Mouse (Mus musculus) MN1 (cell line): ENCODE measurements around the gene Psmc3.
"Not testable (repeated sequence)": the region's sequence is repeated elsewhere in the genome, so short reads cannot be mapped to it uniquely, and the experiment has no call there.

Experiments used
- DNase-seq: peaks from one replicate; pipeline ENCODE4 v3.0.0-alpha.2; 2016; ENCODE audit warnings: low spot score

Psmc3 gene

GRCm38 (mm10) chr2:91053934-91054382 is at the start of gene Psmc3:
Gene Psmc3, plus strand, starts transcription at chr2:91054009.
- DNase-seq: peak; percentile 94

DNA sequence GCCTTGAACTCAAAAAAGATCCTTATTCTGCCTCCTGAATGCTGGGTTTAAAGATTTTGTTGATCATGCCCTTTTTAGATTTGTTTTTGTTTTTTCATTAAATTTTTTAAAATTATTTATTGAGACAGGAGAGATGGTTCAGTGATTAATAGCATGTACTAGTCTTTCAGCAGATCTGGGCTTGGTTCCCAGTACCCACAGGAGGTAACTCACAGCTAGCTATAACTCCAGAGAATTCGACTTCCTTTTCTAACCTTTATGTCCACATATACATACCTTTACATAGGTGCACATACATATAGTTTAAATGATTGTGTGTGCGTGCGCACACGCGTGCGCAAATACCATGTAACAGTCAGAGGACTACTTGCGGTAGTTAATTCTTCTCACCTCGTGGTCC is 45.3 kb upstream of the Psmc3 start:
- DNase-seq: no peak

DNA sequence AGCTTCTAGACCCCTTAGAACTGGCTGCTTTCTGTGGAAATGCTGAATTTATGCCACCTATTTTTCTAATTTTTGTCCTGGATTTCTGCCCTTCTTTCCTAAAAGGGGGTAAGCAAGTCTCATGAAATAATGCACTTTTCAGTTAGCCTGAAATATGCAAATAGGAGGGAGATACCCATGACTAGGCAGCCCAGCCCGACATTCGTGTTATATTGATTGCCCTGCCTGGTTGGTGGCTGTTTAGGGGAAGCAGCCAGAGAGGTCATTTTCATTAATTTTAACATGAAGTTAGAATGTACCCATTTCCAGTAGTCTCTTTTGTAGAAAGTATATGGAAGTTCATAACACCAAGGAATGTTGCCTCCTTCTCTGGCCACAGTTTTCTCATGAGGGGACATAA is 39.9 kb upstream of the Psmc3 start:
- DNase-seq: no peak

GRCm38 (mm10) chr2:91015386-91015785 is 38.4 kb upstream of the Psmc3 start:
- no peak for DNase-seq

DNA sequence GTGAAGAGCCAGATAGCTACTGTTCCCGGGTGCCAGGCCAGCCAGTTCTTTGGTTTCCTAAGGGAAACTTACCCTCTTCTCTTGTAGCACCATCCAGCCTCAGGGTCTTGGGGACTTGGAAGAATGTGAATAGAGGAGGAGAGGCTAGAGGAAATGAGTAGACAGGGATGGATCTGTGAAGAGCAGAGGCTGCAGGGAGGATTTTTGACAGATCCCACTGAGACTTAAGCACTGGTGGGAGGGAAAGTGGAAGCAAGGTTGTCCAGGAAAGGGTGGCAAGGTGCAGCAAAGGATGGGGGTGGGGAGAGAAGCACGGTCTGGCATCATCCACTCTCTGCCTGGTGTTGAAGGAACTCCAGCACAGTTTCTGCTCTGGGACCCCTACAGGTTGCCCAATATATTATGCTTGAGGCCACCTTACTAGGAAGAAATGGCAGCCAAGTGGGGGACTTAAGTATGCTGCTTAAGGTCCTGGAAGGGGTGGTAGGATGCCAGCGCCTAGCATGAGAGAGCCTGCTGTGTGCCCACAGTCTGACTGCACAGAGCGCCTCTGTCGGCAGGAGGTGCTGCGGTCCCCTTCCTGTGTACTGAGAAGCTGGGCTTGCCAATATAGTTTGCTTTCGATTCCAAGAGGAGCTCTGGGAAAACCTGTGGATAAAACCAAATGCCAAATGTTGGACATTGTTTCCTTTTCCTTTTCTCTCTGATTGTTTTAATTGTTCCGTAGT is 35.6 kb upstream of the Psmc3 start:
- DNase-seq: no peak

- DNase-seq: no peak
Observed at GRCm38 (mm10) chr2:91019911-91020310, 33.9 kb upstream of the Psmc3 start.

DNA sequence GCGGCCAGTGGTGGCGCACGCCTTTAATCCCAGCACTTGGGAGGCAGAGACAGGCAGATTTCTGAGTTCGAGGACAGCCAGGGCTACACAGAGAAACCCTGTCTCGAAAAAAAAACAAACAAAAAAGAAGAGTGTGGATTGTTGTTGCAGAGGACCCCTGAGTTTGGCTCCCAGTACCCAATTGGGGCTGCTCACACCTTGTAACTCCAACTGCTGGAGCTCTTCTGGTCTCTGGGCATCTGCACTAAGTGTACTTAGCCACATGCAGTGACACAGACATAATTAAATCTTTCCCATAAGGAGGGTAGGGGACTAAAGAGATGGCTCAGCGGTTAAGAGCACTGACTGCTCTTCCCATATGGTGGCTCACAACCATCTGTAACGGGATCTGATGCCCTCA is 31.5 kb upstream of the Psmc3 start:
- DNase-seq: not testable (repeated sequence)

- no peak for DNase-seq
Observed at GRCm38 (mm10) chr2:91023131-91023530, 30.7 kb upstream of the Psmc3 start.

GRCm38 (mm10) chr2:91023956-91024355 is 29.9 kb upstream of the Psmc3 start:
- no peak for DNase-seq

DNA sequence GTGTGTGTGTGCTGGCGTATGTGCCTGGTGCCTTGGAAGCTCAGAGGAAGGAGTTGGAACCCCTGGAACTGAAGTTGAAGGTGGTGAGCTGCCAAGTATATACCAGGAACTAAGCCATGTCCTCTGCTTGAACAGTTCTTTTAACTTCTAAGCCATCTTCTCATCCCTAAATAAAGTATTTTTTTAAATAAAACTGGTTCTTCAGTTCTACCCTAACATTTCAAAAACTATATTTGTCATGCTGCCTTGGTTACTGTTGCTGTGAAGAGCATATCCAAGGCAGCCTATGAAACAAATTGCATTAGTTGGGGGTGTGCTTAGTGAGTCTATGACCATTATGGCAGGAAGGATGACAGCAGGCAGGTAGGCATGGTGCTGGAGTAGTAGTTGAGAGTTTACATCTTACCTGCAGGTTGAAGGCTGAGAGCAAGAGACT is 28.7 kb upstream of the Psmc3 start:
- no peak for DNase-seq

DNA sequence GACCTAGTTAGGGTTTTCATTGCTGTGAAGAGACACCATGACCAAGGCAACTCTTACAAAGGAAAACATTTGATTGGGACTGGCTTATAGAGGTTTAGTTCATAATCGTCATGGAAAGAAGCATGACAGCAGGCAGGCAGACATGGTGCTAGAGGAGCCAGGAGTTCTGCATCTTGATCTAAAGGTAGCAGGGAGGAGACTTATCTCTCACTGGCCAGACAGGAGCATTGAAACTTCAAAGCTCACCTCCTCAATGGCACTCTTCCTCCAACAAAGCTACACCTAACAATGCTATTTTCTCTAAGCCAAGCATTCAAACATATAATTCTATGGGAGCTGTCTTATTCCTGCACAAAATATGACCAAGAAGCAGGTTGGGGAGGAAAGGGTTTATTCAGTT is 27.3 kb upstream of the Psmc3 start:
- no peak for DNase-seq

DNA sequence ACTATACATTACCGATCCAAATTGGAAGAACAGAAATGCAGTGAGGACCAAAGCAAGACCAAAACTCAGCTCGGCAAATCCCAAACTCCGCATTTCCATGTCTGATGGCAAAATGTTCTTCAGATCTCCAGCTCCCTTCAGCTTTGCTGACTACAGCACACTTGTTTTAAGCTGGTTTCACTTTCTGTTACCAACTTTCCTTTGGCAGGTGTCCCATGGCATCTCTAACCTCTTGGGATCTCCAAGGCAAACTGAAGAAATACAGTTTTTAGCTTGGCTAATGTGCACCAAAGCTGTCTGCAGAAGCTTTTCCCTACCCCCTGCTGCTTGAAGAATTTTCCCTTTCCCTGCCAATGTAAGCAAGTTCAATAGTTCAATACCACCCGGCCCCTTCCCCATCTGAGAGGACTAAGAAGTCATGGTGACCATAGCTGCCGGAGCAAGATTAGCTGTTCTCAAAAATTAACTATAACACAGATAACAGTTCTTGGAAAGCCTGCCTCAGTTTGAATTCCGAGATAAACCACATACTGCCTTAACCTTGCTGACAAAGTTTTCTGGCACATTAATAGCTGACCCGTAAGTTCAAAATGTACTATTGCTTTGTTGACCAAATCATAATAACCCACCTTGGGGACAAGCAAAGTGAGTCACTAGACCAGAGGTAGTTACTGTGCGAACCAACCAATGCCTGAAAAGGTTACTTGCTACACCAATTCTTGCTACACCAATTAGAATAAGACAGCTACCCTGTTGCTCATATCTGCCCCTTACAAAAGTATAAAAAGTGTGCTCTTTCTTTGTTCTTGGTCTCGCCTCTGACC is 26.2 kb upstream of the Psmc3 start:
- DNase-seq: peak; percentile 18

GRCm38 (mm10) chr2:91031216-91031615 is 22.6 kb upstream of the Psmc3 start:
- DNase-seq: no peak

DNA sequence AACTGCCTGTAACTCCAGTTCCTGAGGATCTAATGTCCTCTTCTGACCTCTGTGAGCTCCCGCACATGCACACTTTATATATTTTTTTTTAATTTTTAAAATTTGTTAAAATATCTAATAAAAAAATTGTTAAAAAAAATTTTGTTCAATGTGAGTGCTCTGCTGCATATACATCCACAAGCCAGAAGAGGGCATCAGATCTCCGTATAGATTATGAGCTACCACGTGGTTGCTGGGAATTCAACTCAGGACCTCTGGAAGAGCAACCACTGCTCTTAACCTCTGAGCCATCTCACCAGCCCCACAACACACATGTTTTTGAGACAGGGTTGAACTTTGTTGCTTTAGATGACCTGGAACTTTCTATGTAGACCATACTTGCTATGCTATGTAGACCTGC is 20.8 kb upstream of the Psmc3 start:
- no peak for DNase-seq

- DNase-seq: no peak
Observed at GRCm38 (mm10) chr2:91035385-91035784, 18.4 kb upstream of the Psmc3 start, which contains the start of gene Rapsn. Gene Rapsn, plus strand, starts transcription at chr2:91035620.

GRCm38 (mm10) chr2:91041786-91042185 is 12.0 kb upstream of the Psmc3 start:
- no peak for DNase-seq

- no peak for DNase-seq
Observed at GRCm38 (mm10) chr2:91042651-91043398, 11.0 kb upstream of the Psmc3 start.

GRCm38 (mm10) chr2:91044727-91045126 is 9.1 kb upstream of the Psmc3 start:
- peak; percentile 56 for DNase-seq

DNA sequence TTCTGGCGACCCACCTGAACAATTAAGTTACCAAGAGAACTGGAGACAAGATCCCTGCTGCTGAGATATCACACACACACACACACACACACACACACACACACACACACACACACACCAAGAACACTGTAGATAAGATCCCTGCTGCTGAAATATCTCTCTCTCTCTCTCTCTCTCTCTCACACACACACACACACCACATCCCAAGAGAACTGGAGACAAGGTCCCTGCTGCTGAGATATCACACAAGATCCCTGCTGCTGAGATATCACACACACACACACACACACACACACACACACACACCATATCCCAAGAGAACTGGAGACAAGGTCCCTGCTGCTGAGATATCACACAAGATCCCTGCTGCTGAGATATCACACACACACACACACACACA is 8.0 kb upstream of the Psmc3 start:
- not testable (repeated sequence) for DNase-seq

DNA sequence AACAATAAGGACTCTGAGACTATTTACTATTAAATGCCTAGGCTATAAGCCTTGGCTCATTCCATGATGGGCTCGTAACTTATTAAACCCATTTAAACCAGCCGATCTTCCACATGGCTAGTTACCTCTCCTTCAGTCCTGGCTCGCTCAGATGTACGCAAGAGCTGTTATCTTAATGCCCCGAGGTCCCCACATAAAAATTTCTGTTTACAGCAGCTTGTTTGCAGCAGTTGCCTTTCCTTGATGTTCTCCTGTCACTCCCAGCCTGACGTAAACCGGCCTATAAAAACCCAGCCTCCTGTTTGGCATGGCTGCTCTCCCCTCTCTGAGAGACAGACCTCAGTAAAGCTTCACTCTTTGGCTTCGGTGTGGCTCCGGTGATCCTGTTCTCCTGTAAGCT is 6.5 kb upstream of the Psmc3 start:
- DNase-seq: no peak

DNA sequence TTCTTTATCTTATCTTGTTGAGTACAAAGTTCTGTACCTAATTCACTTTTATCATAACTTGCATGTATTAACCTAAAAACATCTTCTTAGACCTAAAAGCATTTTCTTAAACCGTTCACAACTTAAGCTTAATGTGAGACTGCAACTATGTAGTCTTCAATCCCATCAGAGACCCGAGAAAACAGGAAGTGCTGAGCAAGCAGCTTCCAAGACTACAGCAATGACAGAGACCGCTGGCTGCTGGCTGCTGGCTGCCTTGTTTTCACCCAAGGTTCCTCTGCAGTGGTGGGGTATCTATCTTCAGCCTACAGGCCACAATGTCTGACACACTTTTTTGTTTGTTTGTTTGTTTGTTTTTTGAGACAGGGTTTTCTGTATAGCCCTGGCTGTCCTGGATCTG is 1.9 kb upstream of the Psmc3 start:
- DNase-seq: no peak

- peak; percentile 57 for DNase-seq
Observed at GRCm38 (mm10) chr2:91052752-91053151, 1.1 kb upstream of the Psmc3 start.
